Mouse (Mus musculus) thymus, adult 2 months (tissue): Measurements from ENCODE around the gene Gm28308.

Experiments
- CTCF ChIP-seq: fragments of 200-500 bp; IDR thresholded peaks from 2 replicates; pipeline ENCODE4 v1.5.1; 2012; ENCODE audit warnings: mild to moderate bottlenecking, control low read depth, low read length, moderate library complexity, borderline replicate concordance; ENCODE audit not compliant: control insufficient read depth, poor library complexity, insufficient read depth; ENCODE audit errors: extremely low read depth
- POLR2A ChIP-seq: fragments of 200-500 bp; IDR thresholded peaks from 2 replicates; pipeline ENCODE4 v1.6.1; 2012; ENCODE audit warnings: mild to moderate bottlenecking, low read length, control low read depth, moderate library complexity; ENCODE audit not compliant: control insufficient read depth, poor library complexity, insufficient read depth; ENCODE audit errors: extremely low read depth

DNA sequence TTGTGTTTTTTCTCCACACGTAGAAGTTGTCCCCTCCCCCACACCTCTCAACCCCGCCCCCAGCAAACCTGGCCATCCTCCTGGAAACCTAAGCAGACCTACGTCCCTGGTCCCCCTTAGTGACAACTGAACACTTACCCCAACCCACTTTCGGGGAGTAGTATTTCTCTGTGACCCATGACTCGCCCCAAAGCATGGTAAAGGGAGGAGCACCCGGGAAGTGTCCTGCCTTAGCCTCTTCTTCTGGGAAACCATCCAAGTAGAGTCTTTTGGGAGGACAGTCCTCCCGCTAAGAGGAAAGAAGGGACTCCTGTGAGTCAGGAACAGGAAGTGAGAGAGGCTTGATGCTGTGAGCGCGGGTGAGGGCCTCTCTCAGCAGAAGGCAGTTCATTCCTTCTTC is 53.2 kb downstream of the Gm28308 start:
- no peak for TF ChIP-seq CTCF
- TF ChIP-seq POLR2A, result no peak
